Mouse (Mus musculus) heart, embryonic 11.5 days (tissue): Measurements from ENCODE around the gene Cdyl. TPM values are rescaled to one million over a fixed set of nuclear protein-coding genes. Genes with fewer than 3 reads are reported as not detected.
A peak's percentile ranks its signal among the peaks of the same experiment; 100 is the strongest.

Experiments
- ATAC-seq: fragments of 200-750 bp; cut with Nextera tagmentation; replicated peaks from 2 replicates; pipeline ENCODE4 v1.8.0; 2017; ENCODE audit warnings: moderate library complexity; ENCODE audit not compliant: insufficient number of reproducible peaks, low FRiP score, low TSS enrichment
- H3K27ac ChIP-seq: fragments of 300-500 bp; sonication (generic); 2 replicates; pipeline ENCODE4 v1.5.1; 2014; ENCODE audit warnings: mild to moderate bottlenecking, low read depth, low read length
- H3K27me3 ChIP-seq: fragments of 300-500 bp; sonication (generic); 2 replicates; pipeline ENCODE4 v1.6.1; 2014; ENCODE audit warnings: mild to moderate bottlenecking, low read length, mixed read lengths; ENCODE audit not compliant: control insufficient read depth, insufficient read depth
- H3K36me3 ChIP-seq: fragments of 300-500 bp; sonication (generic); 2 replicates; pipeline ENCODE4 v1.6.1; 2014; ENCODE audit warnings: mild to moderate bottlenecking, low read length, moderate library complexity, mixed read lengths; ENCODE audit not compliant: control insufficient read depth, insufficient read depth
- H3K4me1 ChIP-seq: fragments of 300-500 bp; sonication (generic); 2 replicates; pipeline ENCODE4 v1.6.1; 2014; ENCODE audit warnings: low read length; ENCODE audit not compliant: control insufficient read depth, insufficient read depth
- H3K4me2 ChIP-seq: fragments of 300-500 bp; sonication (generic); 2 replicates; pipeline ENCODE4 v1.6.1; 2014; ENCODE audit warnings: mild to moderate bottlenecking, moderate library complexity
- H3K4me3 ChIP-seq: fragments of 300-500 bp; sonication (generic); 2 replicates; pipeline ENCODE4 v1.5.1; 2014; ENCODE audit warnings: low read depth, low read length
- H3K9ac ChIP-seq: fragments of 300-500 bp; sonication (generic); 2 replicates; pipeline ENCODE4 v1.6.1; 2014; ENCODE audit warnings: mild to moderate bottlenecking, low read depth, low read length, moderate library complexity
- H3K9me3 ChIP-seq: fragments of 300-500 bp; sonication (generic); replicated peaks from 2 replicates; pipeline ENCODE4 v1.6.1; 2016; ENCODE audit warnings: low read length; ENCODE audit not compliant: control insufficient read depth
- WGBS: fragments of 180-500 bp; shearing (Covaris S2); extraction: QIAGEN DNeasy Blood & Tissue Kit; methylation state at CpG from one replicate; pipeline ENCODE4 v1.1.7; 2014; ENCODE audit not compliant: insufficient replicate concordance; 5-methylcytosine and 5-hydroxymethylcytosine counted together
- polyA plus RNA-seq: library from polyadenylated mRNA; unstranded; fragments of >200 nt; fragmentation: Nextera tagmentation; extraction: Ambion mirVana; gene quantifications from 2 replicates; pipeline ENCODE4 v1.2.1, GENCODE M21; 2014

Gene Cdyl
- 14.9 and 15.6 TPM in 2 replicates for polyA plus RNA-seq

GRCm38 (mm10) chr13:35659406-35659985 lies at the start of gene Cdyl:
Gene Cdyl, plus strand, starts transcription at chr13:35659833.
- H3K4me3 ChIP-seq: no peak within 1 kb of the TSS
- H3K4me2 ChIP-seq: no peak within 1 kb of the TSS
- ATAC-seq: no peak
- WGBS: 71% methylated on average over 4 of the region's 4 CpGs
- H3K36me3 ChIP-seq: no peaks in the 10 kb centered on the region
- H3K4me1 ChIP-seq: no peaks in the 10 kb centered on the region
- no peak within 1 kb of the TSS for H3K27ac ChIP-seq
- H3K27me3 ChIP-seq: no peaks in the 10 kb centered on the region
- no peaks in the 10 kb centered on the region for H3K9me3 ChIP-seq
- H3K9ac ChIP-seq: no peak within 1 kb of the TSS

DNA sequence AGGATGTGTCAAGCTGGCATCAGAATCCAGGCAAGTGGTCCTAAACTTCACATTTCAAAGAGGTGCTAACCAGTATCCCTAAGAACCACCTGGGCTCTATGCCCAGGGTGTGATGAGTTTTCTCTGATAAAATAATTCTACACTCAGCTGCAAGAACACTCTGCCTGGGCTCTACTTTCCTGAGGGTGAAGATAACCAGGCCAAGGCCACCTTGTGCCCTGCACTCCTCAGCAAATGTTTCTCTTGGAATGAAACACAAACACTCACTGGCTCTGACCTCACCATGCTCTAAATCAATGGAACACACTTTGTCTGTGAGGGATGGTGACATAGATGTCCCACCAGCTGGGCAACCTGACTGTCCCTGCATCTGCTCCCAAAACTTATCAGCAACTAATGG lies 48.9 kb upstream of the Cdyl start:
- Histone ChIP-seq H3K27me3 (no peaks in the 10 kb centered on the region), H3K9me3 (no peaks in the 10 kb centered on the region), H3K4me1 (no peaks in the 10 kb centered on the region), H3K4me3 (no peak overlapping the region), H3K36me3 (no peaks in the 10 kb centered on the region), H3K4me2 (no peak overlapping the region), H3K9ac (no peak overlapping the region), H3K27ac (no peak overlapping the region)
- no peak for ATAC-seq

DNA sequence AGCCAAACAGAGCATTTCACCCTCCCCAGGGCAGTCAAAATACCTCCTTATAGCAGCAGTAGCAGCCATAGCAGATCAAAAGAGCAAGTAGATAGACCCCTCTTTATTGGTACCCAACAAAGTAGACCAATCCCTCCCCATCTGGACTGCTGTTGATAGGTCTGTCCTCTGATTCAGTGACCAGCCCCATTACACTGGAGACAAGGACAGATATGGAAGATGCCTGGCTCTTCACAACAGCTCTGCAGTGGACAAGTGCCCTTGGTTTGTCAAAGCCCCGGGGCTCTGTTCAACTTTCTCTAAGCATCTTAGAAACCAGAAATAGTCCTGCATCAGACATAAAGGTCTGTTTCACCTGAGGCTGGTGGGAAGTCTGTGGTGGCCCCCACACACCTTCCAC lies 47.1 kb upstream of the Cdyl start:
- Histone ChIP-seq H3K36me3 (no peaks in the 10 kb centered on the region), H3K4me2 (no peak overlapping the region), H3K4me1 (no peaks in the 10 kb centered on the region), H3K27ac (no peak overlapping the region), H3K9me3 (no peaks in the 10 kb centered on the region), H3K4me3 (no peak overlapping the region), H3K9ac (no peak overlapping the region), H3K27me3 (no peaks in the 10 kb centered on the region)
- ATAC-seq: no peak
- 73% methylated on average over 1 of the region's 1 CpGs for WGBS

DNA sequence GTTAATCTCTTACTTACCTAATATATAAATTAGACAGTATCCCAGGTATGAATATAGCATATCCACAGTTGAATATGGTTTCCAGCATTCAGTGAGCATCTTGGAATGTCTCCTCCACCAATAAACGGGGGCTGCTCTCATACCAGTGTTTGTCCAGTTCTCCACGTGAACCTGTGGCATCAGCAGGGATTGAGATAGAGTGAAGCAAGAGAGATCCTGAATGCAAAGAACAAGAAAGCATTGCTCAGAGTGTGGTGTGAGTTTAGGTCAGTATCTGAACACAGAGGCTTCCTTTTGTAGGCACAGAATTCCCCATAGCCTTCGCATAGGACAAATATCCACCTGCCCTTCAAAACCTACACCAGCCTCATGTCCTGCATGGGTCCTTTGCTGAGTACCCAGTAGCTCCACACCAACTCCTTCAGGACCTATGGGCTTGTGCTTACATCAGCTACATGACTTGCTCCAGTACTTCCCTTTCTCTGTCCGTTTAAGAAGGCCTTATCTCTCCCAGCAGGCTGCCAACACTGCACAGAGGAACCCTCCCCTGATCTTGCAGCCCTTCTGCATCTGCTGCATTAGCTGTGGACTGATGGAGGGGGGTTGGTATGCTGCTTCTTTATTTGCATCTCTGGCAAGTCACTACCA lies 44.7 kb upstream of the Cdyl start:
- no peak overlapping the region for H3K4me3 ChIP-seq
- H3K4me1 ChIP-seq: no peaks in the 10 kb centered on the region
- no peaks in the 10 kb centered on the region for H3K27me3 ChIP-seq
- no peak overlapping the region for H3K4me2 ChIP-seq
- H3K27ac ChIP-seq: no peak overlapping the region
- WGBS: 61% methylated on average over 4 of the region's 4 CpGs
- peak; percentile 75 for ATAC-seq
- no peaks in the 10 kb centered on the region for H3K9me3 ChIP-seq
- no peaks in the 10 kb centered on the region for H3K36me3 ChIP-seq
- H3K9ac ChIP-seq: no peak overlapping the region

GRCm38 (mm10) chr13:35616524-35617099 lies 43.0 kb upstream of the Cdyl start:
- WGBS: 45% methylated on average over 4 of the region's 4 CpGs
- Histone ChIP-seq H3K27me3 (no peaks in the 10 kb centered on the region), H3K36me3 (no peaks in the 10 kb centered on the region), H3K4me1 (no peaks in the 10 kb centered on the region), H3K27ac (no peak overlapping the region), H3K4me2 (no peak overlapping the region), H3K9ac (no peak overlapping the region), H3K4me3 (no peak overlapping the region), H3K9me3 (no peaks in the 10 kb centered on the region)
- no peak for ATAC-seq

- H3K4me3 ChIP-seq: no peak overlapping the region
- no peak overlapping the region for H3K4me2 ChIP-seq
- no peak for ATAC-seq
- H3K27ac ChIP-seq: no peak overlapping the region
- H3K9me3 ChIP-seq: no peaks in the 10 kb centered on the region
- no peaks in the 10 kb centered on the region for H3K36me3 ChIP-seq
- H3K9ac ChIP-seq: no peak overlapping the region
- no peaks in the 10 kb centered on the region for H3K27me3 ChIP-seq
- 70% methylated on average over 2 of the region's 2 CpGs for WGBS
- no peaks in the 10 kb centered on the region for H3K4me1 ChIP-seq
These were observed 40.3 kb upstream of the Cdyl start for GRCm38 (mm10) chr13:35619356-35619755.

GRCm38 (mm10) chr13:35620756-35621155 lies 38.9 kb upstream of the Cdyl start:
- Histone ChIP-seq H3K36me3 (no peaks in the 10 kb centered on the region), H3K4me2 (no peak overlapping the region), H3K27me3 (no peaks in the 10 kb centered on the region), H3K9ac (no peak overlapping the region), H3K9me3 (no peaks in the 10 kb centered on the region), H3K4me3 (no peak overlapping the region), H3K27ac (no peak overlapping the region), H3K4me1 (no peaks in the 10 kb centered on the region)
- 62% methylated on average over 1 of the region's 1 CpGs for WGBS
- no peak for ATAC-seq

- Histone ChIP-seq H3K36me3 (no peaks in the 10 kb centered on the region), H3K9ac (no peak overlapping the region), H3K9me3 (no peaks in the 10 kb centered on the region), H3K27me3 (no peaks in the 10 kb centered on the region), H3K27ac (no peak overlapping the region), H3K4me3 (no peak overlapping the region), H3K4me1 (no peaks in the 10 kb centered on the region), H3K4me2 (no peak overlapping the region)
- no peak for ATAC-seq
- 80% methylated on average over 3 of the region's 3 CpGs for WGBS
These were observed 34.8 kb upstream of the Cdyl start for GRCm38 (mm10) chr13:35624831-35625230.

DNA sequence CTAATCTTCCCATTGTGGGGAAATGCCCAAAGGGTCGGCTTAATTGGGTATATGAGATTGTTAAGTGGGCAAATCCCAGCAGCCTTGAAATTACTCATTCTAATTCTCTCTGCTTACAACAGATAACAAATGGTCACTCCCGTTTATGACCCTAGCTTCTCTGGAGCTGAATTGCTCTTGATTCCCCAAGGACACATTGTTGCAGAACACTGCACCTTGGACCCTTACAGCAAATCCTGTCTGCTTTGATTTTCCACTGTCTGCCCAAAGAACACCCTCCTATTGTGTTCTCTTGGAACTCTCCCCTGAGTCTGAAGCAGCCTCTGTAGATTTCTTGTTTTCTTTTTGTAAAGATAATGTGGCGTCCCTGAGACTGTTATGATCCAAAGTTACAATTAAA lies 34.1 kb upstream of the Cdyl start:
- Histone ChIP-seq H3K4me3 (no peak overlapping the region), H3K27ac (no peak overlapping the region), H3K9ac (no peak overlapping the region), H3K36me3 (no peaks in the 10 kb centered on the region), H3K4me2 (no peak overlapping the region), H3K9me3 (no peaks in the 10 kb centered on the region), H3K4me1 (no peaks in the 10 kb centered on the region), H3K27me3 (no peaks in the 10 kb centered on the region)
- ATAC-seq: no peak
- WGBS: 68% methylated on average over 3 of the region's 3 CpGs
